Mouse (Mus musculus) adrenal gland, postnatal 4 days (tissue): ENCODE measurements around the gene Rimbp3. TPM values are rescaled to one million over a fixed set of nuclear protein-coding genes. Genes with fewer than 3 reads are reported as not detected.
"Not testable (repeated sequence)": the region's sequence is repeated elsewhere in the genome, so short reads cannot be mapped to it uniquely, and the experiment has no call there.

Experiments
- DNase-seq, 2 experiments: peaks; one replicate each; pipeline ENCODE4 v3.0.0; 2021 to 2022; ENCODE audit warnings: low spot score in 2 of 2, mixed read lengths in 2 of 2
- long read RNA-seq, 2 experiments: library from polyadenylated mRNA; stranded (forward); transcript quantifications; one replicate each; pipeline ENCODE4 v2.0.0; 2021
- total RNA-seq, 2 experiments: library from RNA; stranded (reverse); gene quantifications; 2 replicates each; pipeline ENCODE4 v1.2.3; 2021

Rimbp3 gene
- under 1 TPM in 1 of 2 experiments, not detected in 1; 0.22 TPM for total RNA-seq
- long read RNA-seq, experiment 1: 0 reads
- long read RNA-seq, experiment 2: 0 reads

- DNase-seq: peak; percentile 66 to 67
Measured at GRCm38 (mm10) chr16:17208389-17209361, at the start of gene Rimbp3. Rimbp3 (plus strand) TSS chr16:17208603.

GRCm38 (mm10) chr16:17165478-17165877 is 42.9 kb upstream of the Rimbp3 start:
- DNase-seq: not testable (repeated sequence)

- no peak for DNase-seq
Measured at GRCm38 (mm10) chr16:17167179-17167578, 41.2 kb upstream of the Rimbp3 start.

GRCm38 (mm10) chr16:17168049-17168448 is 40.4 kb upstream of the Rimbp3 start:
- DNase-seq: no peak

GRCm38 (mm10) chr16:17175765-17176164 is 32.6 kb upstream of the Rimbp3 start:
- DNase-seq: no peak

DNA sequence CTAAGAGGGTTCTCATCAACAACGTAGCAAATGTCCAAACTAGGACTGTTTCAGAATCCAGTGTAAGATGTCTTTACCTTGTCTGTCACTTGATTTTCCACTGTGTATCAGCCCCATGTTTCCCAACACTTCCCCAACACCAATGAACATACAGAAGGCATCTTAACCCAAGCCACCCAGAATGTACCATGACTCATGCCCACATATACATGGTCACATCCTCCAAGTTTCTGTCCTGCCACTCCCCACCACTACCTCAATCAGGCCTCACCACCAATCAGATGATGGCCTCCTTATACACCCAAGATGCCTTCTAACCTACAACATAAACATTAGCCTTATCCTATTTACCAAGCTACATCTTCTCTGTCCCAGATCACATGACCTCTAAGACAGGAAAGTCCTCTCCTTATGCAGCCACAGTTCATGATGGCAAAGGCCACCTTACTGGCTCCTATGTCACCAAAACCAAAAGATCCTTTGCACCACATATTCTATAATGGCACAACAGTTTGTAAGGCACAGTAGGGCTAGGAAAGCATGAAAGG is 30.7 kb upstream of the Rimbp3 start:
- DNase-seq: no peak

DNA sequence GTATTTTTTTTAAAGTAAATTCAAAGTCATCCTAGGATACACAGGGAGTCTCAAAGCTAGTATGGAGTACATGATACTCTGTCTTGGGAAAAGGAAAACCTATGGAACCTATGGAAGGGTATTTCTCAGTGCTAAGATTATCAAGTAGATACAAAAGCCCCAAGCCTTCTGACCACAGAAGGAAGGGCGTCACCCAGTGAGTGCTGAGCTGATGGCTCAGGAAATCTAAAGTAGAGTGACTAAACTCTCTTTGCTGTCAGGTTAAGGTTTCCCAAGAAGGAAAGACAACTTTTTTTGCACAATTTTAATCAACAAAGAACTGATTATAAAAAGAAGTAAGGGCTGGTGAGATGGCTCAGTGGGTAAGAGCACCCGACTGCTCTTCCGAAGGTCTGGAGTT is 28.7 kb upstream of the Rimbp3 start:
- DNase-seq: no peak

- DNase-seq: no peak
Measured at GRCm38 (mm10) chr16:17181382-17181781, 27.0 kb upstream of the Rimbp3 start.

DNA sequence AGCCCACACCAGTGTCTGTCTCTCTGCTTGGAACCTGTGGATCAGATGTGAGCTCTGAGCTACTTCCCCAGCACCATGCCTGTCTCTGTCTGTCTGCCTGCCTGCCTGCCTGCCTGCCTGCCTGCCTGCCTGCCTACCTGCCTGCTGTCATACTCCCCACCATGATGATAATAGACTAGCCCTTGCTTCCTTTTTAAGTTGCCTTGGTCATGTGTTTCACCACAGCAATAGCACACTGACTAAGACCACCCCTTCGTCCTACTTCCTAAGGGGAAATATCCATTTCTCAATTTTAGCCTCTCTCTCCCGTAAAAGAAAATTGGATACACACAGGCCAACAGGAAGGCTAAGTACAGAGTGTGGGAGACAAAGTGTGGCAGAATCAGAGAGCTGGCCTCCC is 26.3 kb upstream of the Rimbp3 start:
- no peak for DNase-seq

DNA sequence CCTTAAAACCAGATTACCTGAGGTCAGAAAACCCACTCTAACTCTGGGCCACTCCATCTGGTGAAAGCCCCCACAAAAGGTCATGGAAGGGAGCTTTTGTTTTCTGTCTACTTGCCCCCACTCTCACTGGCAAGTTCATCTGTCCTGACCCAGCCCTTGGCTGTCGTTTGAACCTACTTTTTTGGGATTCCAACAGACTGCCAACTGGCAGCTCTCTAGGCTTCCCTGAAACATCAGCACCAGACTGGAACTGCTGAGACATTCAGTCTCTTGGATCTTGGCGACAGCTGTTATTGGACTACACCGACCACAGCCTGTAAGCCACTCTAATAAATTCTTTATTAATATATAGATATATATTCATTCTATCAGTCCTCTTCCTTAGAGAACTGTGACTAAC is 25.4 kb upstream of the Rimbp3 start:
- no peak for DNase-seq

- no peak for DNase-seq
Measured at GRCm38 (mm10) chr16:17185475-17185874, 22.9 kb upstream of the Rimbp3 start.

- no peak for DNase-seq
Measured at GRCm38 (mm10) chr16:17193823-17194222, 14.6 kb upstream of the Rimbp3 start.

DNA sequence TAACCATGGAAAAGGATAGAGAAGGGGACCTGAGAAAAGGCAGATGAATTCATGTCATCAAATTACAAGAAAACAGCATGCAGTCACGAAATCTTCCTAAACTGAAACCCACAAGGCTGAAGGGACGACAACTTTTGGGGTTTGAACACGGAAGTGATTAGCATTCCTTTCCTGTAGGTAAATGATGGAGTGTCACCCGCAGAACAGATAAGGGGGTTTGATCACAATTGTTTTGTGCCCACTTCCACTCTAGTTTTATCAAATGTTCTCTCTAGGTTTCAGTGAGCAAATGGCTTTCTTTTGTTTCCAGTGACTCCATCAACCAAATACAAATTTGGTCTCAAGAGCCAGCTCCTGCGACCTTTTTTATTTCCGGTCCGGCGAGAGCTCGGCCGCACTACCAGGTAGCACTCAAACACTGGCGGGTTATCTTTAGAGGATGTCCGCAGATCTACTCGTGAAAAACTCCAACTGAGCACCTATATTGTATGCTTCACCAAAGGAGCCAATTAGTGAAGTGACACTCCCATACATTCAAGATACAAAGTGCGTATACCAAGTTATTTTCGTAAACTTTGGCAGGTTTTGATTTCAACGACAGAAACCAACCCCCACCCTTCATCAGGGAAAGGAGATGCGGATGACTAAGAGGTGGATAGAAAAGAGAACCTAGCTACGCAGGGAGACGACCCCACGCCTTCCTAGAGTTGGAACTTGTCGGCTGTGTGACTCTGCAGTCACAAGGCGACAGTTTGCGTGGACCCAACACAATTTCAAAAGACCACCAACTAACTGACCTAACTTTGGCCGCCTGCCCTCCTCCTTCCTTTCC is 8.1 kb upstream of the Rimbp3 start:
- DNase-seq: no peak

DNA sequence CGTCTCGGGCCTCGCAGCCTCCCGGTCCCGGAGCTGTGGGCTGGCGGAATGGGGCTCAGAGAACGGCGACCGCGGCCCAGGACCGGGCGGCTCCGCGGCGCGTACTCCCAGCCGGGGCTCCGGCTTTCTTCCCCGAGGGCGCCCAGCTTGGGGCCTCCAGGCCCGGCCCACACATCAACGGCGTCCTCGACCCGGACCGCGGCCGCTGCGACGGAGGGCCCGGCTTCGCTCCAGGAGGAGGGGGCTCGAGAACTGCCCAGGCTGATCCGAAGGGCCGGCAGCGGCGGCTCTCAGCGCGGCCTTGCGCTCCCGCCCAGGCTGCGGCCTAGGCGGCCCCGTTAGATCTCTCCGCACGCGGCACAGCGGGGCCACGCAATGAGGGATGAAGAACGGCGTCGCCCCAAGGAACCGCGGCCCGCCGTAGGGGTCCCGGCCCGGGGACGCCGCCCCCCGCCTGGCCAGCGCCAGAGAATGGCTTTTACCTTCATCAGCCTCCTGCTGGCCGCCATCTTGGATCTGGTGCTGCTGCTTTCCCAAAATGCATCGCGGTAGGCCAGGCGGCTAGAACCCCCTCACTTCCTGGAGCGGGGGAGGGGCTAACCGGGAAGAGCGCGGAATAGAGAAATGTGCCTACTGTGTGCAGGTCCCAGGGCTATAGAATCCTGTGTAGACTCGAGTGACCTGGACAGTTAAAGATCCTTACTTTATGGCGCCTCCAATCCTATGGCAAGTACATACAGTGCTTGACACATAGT is 7.3 kb upstream of the Rimbp3 start:
- peak; percentile 49 to 65 for DNase-seq

- no peak for DNase-seq
Measured at GRCm38 (mm10) chr16:17201977-17202376, 6.4 kb upstream of the Rimbp3 start.

- no peak for DNase-seq
Measured at GRCm38 (mm10) chr16:17202549-17202948, 5.9 kb upstream of the Rimbp3 start, which contains the start of gene Ube2l3. Ube2l3 (minus strand) TSS chr16:17202649.

- no peak for DNase-seq
Measured at GRCm38 (mm10) chr16:17204990-17205389, 3.4 kb upstream of the Rimbp3 start.

DNA sequence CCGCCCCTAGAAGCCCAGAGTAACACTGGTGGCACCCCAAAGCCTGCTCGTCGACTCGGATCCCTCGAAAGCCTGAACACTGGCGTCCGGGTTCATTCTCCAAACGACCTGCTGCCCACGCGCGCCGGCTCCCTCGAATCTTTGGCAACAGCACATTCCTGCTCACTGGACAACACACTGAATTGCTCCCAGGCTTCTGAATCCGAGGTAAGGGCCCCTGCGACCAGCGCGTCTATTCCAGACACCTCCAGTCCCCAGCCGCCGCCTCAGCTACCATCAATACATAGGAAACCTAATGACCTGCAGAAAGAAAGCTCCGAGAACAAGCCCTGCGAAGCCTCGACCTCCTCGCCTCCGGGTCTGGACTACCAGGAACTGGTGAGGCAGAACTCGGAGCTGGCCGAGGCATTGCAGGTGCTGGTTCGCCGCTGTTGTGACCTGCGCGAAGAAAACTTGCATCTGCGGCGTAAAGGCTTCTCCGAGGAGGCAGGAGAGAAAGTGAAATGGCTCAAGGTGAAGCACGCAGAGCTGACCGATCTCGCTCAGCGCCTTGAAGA is 1.1 kb downstream of the Rimbp3 start:
- DNase-seq: no peak

DNA sequence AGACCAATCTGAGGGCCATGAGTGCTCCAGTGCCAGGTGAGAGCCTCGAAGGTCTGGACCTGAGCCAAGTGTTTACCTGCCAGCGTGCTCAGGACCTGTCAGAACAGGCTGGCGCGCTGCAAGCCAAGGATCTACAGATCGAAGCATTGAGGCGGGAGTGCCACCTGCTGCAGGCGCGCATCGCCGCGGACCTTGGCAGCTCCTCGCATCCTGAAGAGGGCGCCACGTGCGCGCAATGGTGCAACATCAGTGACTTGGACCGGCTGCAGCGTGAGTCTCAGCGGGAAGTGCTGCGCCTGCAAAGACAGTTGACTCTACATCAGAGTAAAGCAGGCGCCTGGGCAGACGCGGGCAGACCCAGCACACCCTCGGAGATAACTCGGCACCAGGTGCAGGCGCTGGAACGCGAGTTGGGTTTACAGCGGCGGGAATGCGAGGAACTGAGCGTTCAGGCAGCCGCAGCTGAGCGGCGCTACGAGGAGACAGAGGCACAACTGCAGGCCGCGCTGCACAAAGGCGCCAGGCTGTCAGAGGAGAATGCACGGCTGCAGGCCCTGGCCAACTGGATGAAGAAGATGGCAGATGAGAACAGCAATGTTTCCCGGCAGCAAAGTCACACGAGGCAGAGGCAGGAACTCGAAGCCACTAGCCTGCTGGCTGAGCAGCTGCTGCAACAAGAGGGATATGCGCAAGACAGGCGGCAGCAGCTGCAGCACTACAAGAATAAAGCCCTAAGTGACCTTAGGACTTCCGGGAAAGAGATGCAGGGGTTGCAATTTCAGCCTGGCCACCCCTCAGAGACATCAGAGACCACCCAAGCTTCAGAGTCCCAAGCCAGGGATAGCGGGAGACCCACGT is 1.8 kb downstream of the Rimbp3 start:
- DNase-seq: peak; percentile 72 to 78
